Mouse (Mus musculus) neutrophil, adult 5-6 weeks (primary cell): ENCODE data around the gene Svs3a. TPM values are rescaled to one million over a fixed set of nuclear protein-coding genes. Genes with fewer than 3 reads are reported as not detected.
"Not testable (repeated sequence)": the region's sequence is repeated elsewhere in the genome, so short reads cannot be mapped to it uniquely, and the experiment has no call there.

Experiments used
- ATAC-seq: fragments of 151-379, 151-347 bp; 2 replicates; pipeline ENCODE4 v1.8.0; 2017; ENCODE audit warnings: mild to moderate bottlenecking, moderate TSS enrichment; ENCODE audit not compliant: insufficient number of reproducible peaks, poor library complexity, low FRiP score, severe bottlenecking; ENCODE audit errors: extremely low read depth
- total RNA-seq: library from RNA; stranded (forward); fragments of 200-1000 nt; gene quantifications from 2 replicates; pipeline ENCODE4 v1.2.3, GENCODE M21; 2017

The Svs3a gene
- not detected in 2 replicates for total RNA-seq

DNA sequence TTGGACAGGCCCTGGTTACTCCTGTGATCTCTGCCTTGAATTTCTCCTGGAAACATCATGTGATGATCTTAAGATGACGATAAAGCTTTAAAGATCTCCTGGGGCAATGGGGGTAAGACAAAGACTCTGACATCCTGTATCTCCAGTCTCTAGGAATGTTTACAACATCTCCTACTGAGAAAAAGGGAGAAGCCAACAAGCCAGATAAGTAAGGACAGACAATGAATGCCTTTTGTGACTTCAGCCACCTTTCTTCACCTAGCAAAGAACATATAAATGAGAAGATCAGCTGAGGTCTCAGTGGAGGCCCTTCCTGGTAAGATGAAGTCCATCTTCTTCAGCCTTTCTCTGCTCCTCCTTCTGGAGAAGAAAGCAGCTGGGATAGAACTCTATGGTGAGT lies at the start of gene Svs3a:
Svs3a (plus strand) TSS at position 301 of the 400 bp plus-strand sequence.
- ATAC-seq: not testable (repeated sequence)

GRCm38 (mm10) chr2:164256540-164256939 lies 32.5 kb upstream of the Svs3a start, which contains the start of gene Svs3b:
TSS of gene Svs3b (minus strand) at chr2:164256640.
- not testable (repeated sequence) for ATAC-seq

GRCm38 (mm10) chr2:164278359-164278758 lies 10.7 kb upstream of the Svs3a start, which contains the start of gene Svs4:
TSS of gene Svs4 (minus strand) at chr2:164278459.
- no peak for ATAC-seq

DNA sequence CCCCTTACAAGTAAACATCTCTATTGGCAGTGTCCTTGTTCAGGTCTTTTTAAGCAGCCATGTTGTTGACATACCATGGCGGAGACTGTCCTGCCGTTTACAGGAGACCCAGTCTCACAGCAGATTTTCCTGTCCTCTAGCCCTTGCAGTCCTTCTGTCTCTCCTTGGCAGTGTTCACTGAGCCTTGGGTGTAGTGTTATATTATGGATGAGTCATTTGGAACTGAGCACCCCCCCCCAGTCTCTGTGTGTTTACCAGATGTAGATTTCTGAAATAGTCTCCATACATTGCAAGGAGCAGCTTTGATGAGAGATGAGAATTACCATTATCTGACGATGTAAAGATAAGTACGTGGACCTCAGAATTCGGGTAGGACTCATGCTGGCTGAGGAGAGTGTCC lies 23.5 kb downstream of the Svs3a start:
- no peak for ATAC-seq

DNA sequence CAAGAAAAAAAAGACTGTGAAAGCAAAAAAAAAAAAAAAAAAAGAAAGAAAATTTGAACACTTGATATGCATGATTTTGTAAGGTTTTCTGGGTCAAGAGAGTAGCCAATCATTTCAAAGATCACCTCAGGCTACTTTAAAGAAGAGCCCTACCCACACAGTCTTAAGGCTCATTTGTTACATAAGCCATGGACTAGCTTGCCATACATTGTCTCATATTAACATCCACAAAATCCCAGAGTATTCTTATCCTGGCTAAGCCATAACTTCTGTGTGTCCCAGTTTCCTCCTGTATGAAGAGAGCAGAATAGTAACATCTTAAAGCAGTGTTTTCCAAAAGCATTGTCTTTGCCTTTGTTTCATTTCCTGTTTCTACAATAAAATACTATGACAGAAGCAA lies 26.4 kb downstream of the Svs3a start:
- not testable (repeated sequence) for ATAC-seq

- ATAC-seq: not testable (repeated sequence)
Observed at GRCm38 (mm10) chr2:164316451-164316850, 27.4 kb downstream of the Svs3a start, which contains the start of gene Svs6. TSS of gene Svs6 (plus strand) at chr2:164316751.

DNA sequence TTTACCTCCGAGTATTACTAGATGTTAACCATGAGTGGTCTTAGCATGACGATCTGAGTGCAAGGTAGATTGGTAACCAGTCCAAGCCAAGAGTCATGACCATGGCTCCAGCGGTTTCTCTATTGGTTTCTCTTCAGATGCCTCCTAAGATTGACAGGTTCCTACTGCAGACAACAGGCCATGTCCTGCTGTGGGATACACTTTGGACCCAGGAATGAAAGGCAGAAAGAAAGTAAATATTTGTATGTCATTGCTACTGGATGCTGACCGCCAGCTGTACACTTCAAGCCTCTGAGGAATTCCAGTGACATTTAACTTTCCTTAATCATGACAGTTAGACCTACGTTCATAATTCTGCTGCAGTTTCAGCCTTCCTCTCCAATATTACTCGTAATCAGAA lies 31.9 kb downstream of the Svs3a start:
- ATAC-seq: no peak

GRCm38 (mm10) chr2:164332440-164332839 lies 43.4 kb downstream of the Svs3a start, which contains the start of gene Svs5:
TSS of gene Svs5 (plus strand) at chr2:164332740.
- ATAC-seq: not testable (repeated sequence)

Other genes starting within 250 kb of the Svs3a start
- gene Stk4, start 218.9 kb upstream of the Svs3a start, total RNA-seq: 434 and 452 TPM in 2 replicates
- gene Tomm34, start 218.1 kb upstream of the Svs3a start, total RNA-seq: 63.2 and 77.7 TPM in 2 replicates
- gene Kcns1, start 118.2 kb upstream of the Svs3a start, total RNA-seq: not detected in 2 replicates
- gene Wfdc5, start 106.5 kb upstream of the Svs3a start, total RNA-seq: not detected in 2 replicates
- gene Wfdc12, start 98.7 kb upstream of the Svs3a start, total RNA-seq: not detected in 2 replicates
- gene Wfdc15a, start 89.1 kb upstream of the Svs3a start, total RNA-seq: not detected in 2 replicates
- gene Wfdc15b, start 67.6 kb upstream of the Svs3a start, total RNA-seq: not detected in 2 replicates
- gene Svs2, start 50.8 kb upstream of the Svs3a start, total RNA-seq: not detected in 2 replicates
- not detected in 2 replicates for gene Svs3b, start 32.6 kb upstream of the Svs3a start, total RNA-seq
- not detected in 2 replicates for gene Svs4, start 10.8 kb upstream of the Svs3a start, total RNA-seq
- gene Svs6, start 27.5 kb downstream of the Svs3a start, total RNA-seq: not detected in 2 replicates
- gene Svs5, start 43.5 kb downstream of the Svs3a start, total RNA-seq: not detected in 2 replicates
- gene Slpi, start 99.8 kb downstream of the Svs3a start, total RNA-seq: 327 and 410 TPM in 2 replicates
- gene Rbpjl, start 113.9 kb downstream of the Svs3a start, total RNA-seq: 0.37 and 0.47 TPM in 2 replicates
- gene Matn4, start 115.9 kb downstream of the Svs3a start, total RNA-seq: 0.12 TPM in 1 of 2 replicates, not detected in the other
- gene Sdc4, start 154.6 kb downstream of the Svs3a start, total RNA-seq: 61.3 and 73.7 TPM in 2 replicates
- 26.4 and 33.5 TPM in 2 replicates for gene Sys1, start 167.7 kb downstream of the Svs3a start, total RNA-seq
- not detected in 2 replicates for gene Gm20458, start 171.7 kb downstream of the Svs3a start, total RNA-seq
- gene Trp53tg5, start 184.5 kb downstream of the Svs3a start, total RNA-seq: not detected in 2 replicates
- gene Dbndd2, start 196.8 kb downstream of the Svs3a start, total RNA-seq: 1.3 and 2.3 TPM in 2 replicates
- 26.2 and 29.7 TPM in 2 replicates for gene Pigt, start 208.3 kb downstream of the Svs3a start, total RNA-seq